Mouse (Mus musculus) adrenal gland, adult (tissue): ENCODE results near the gene Tacc3.
A peak's percentile ranks its signal among the peaks of the same experiment; 100 is the strongest.

Experiments used
- DNase-seq, 2 experiments: peaks; one replicate each; pipeline ENCODE4 v3.0.0; 2022 to 2023; ENCODE audit warnings: low spot score in 1 of 2; ENCODE audit not compliant: inconsistent age in 2 of 2

Gene Tacc3

DNA sequence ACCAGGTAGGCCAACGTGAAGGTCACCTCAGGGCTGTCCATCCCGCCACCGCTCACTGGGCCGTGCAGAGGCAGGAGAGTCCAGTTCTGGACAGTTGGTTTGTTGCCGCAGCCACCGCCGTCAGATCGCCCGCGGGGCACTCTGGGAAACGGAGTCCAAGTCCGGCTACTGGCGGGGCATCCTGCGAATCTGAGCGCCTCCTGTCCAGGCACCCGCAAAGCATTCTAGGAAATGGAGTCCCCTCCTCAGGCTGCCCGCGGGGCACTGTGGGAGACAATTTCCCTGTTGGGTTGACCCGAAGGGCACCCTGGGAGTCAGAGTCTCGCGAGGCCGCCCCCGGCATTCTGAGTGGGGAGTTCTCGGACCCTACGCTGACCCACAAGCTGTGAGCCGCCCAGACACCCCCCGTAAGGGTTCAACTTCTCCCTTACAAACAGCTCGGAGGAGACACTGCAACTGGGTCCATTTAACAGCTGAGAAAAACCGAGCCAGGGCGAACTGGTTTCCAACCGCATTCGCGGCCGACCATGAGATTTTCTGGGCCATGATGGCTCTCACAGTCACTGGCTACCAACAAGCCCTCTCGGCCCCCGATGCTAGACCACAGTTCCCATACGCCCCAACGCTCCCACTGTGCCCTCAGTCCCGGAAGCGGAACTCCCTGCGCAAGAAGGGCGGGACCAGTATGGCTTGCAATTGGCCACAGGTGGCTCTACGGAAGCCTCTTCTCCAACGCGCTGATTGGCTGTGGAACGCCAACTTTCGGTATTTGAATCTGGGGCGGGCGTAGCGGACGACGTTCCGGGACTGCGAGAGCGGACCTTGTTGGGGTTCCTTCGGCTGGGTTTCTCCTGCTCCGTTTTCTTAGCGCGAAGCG is at the start of gene Tacc3, which contains the start of gene Tmem129:
TSS of gene Tacc3 (plus strand) at position 342 of the 877 bp plus-strand sequence.
TSS of gene Tmem129 (minus strand) at position 630 of the 877 bp plus-strand sequence.
- peak; percentile 99 for DNase-seq

DNA sequence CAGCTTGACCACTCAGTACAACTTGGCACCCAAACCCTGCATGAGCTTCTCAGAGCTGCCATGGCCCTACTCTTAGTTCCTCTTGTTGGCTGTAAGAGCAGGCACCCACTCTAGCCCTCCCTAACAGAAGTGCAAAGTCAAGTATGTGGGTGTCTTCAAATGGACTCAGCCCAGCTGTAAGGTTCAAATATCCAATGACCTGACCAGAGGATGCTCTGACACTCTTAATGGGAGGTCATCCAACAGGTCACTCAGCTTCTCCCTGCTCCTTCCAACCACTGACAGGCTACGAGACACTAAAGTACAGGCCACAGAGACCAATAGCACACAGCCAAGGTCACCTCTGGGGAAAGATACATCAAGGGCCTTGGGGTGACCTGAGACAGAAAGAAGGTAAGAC is 48.7 kb upstream of the Tacc3 start:
- DNase-seq = no peak

DNA sequence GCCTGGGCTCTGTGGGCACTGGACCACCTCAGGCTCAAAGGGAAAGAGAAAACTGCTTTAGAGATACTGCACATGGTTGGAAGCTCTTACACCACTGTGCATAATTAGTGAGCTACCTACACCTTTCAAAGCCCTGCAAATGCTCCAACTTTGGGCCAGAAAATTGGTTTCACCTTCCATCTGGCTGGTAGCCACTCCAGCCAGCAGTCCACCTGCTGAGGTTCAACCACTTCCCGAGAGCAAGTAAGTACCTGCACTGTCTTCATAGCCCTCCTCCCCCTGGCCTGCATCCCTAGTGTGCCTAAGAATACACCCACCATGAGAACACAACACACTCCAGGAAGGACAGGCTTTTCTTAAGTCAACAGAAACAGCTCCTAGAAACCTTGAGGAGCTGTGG is 46.1 kb upstream of the Tacc3 start:
- DNase-seq = no peak

DNA sequence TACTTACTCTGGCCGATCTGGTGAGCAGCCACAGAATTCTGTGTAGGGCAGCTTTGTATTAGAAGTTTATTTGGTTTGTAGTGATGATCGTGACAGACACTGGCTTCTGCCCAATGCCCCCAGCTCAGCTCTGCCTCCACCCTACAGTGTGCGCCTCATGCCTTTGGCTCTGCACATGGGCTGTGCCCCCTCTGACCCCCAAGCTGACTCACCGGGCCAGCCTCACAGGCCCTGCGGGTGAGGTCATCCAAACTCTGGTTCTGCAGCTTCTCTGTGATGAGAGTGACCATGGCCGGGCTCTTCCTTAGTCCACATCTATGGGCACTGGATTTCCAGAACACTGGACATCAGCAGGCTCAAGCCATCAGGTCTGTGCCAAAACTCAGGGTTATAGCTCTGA is 43.5 kb upstream of the Tacc3 start:
- DNase-seq = peak; percentile 70 to 83

DNA sequence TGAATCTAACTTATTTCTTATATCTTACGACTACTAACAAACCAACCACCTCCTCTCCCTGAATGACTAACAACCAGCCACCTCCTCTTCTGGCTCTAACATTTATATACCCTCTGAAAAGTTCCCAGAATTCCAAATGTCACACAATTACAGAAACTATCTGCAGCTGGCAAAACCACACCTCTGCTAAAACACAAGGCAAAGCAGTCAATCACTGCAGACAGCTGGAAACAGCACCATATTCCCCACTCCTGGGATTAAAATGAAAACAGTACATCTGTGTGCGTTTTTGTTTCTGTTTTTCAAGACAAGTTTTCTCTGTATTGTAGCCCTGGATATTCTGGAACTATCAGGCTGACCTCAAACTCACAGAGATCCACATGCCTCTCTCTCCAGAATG is 35.3 kb upstream of the Tacc3 start:
- DNase-seq = no peak

DNA sequence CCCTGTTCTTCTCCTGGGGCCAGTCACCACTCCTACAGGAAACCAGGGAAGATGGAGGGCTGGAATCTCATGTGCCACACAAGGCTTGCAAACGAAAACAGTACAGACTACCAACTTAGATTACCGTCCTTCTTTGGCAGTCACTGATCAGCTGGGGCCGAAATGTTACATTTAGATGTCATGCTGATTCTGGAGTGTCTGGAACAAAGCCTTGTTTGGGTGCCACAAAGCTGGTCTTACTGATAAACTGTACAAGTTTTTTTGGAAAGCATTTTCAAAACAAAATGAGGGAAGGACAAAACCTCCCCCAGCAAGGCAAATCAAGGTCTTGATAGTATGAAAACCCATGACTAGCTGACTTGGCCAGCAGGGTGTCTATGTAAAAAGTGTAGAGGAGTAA is 34.2 kb upstream of the Tacc3 start:
- DNase-seq = no peak

DNA sequence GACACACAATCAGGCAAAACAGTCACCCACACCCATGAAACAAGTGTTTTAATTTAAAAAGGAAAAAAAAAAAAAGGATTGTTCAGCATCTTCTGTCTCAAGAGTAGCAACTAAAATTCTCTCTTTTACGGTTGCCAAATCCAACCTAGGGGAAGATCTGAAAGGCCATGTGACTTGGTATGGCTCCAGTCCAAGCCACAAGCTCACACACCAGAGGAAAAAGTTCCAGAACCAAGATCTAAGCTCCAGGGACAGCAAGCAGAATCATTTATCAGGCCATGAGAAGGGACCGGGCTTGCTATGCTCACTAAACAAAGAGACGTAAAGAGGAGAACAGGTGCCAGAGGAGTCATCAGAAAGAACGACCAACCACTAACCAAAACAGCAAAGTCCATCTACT is 30.0 kb upstream of the Tacc3 start:
- peak; percentile 67 to 79 for DNase-seq

DNA sequence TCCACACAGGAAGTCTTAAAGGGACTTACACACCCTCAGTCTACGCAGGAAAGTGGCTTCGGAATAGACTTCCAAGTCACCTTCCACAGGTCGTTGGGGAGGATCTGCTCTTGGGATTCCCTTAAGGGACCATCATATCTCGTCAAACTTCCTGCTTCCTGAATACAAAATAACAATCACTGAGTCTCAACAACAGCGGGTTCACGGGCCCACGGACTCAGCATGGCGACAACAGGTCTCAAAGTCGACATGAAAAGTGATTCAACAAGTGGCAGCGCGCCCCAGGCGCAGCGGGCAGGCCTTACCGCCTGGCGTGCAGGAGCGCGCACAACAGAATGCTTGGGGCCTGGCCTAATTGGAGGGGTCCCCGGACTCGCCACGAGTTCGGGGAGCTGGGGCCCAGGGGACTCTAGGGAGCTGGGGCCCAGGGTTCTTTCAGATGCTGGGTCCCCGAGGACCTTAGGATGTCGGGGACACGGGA is 29.1 kb upstream of the Tacc3 start:
- DNase-seq = peak; percentile 77 to 93

DNA sequence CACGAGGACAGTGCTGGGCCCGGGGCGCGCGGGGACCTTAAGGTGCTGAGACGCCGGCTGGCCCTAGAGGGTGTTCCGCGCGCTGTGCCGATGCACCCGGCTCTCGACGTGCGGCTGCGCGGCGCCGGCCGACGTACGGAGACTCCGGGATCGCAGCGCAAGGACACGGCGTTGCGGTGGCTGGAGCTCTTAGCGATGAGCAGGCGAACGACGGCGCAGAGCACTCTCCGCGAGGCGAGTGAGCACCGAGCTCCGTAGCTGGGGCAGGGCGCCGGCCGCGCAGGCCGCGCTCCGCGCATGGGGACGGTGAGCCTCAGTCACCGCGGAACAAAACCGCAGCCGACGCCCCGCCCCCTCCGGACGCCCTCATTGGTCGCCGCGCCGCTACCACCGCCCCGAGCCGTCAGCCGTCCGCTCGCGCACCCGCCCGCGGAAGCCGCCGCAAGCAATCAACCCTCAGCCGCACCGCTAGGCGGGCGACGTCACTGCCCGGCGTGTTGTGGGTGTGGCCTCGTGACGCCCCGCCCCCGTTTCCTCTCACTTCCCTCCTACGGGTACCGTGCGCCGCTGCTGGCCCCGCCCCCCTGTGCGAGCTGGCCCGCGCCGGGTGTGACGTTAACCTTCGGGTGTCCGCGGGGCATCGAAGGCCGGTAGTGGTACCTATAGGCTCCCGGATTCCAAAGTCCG is 28.5 kb upstream of the Tacc3 start, which contains the start of the genes Fam53a and Gm9903:
TSS of gene Fam53a (minus strand) at position 335 of the 687 bp plus-strand sequence.
TSS of gene Gm9903 (plus strand) at position 625 of the 687 bp plus-strand sequence.
- DNase-seq = peak; percentile 100

DNA sequence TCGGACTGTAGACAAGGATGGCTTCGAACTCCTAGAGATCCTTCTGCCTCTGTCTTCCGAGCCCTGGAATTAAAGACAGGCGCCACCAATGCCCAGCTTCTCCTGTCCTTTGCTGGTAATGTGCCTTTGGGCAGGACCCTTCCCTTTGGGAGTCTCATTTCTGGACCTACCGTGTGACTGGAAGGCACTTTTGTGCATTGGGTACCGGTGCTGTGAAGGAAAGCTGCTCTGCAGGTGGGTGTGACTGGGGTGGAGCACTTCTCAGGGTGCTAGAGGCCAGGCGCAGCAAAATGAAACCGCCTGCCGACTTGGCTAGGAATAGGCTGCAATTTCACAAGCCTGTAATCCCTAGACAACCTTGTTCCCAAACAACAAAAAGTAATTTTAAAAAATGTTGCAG is 27.9 kb upstream of the Tacc3 start:
- peak in 1 of 2 experiments; percentile 54 for DNase-seq

DNA sequence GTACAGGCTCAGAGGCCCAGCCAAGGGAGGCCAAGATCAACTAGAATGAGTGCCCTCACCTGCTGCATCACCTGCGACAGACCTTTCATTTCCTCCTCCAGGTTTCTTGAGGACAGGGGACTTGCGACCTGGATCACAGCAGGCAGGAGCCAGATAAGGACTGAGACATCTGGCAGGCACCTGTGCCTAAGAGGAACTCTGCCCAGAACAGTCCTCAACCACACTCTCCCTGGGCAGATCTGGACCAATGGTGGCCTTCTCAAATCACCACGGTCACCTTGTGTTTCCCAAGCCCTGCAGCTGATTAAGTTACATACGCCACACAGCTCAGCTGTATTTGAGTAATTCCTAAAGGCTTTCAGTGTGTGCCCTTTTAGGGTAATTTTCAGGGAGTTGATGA is 27.3 kb upstream of the Tacc3 start:
- no peak for DNase-seq

DNA sequence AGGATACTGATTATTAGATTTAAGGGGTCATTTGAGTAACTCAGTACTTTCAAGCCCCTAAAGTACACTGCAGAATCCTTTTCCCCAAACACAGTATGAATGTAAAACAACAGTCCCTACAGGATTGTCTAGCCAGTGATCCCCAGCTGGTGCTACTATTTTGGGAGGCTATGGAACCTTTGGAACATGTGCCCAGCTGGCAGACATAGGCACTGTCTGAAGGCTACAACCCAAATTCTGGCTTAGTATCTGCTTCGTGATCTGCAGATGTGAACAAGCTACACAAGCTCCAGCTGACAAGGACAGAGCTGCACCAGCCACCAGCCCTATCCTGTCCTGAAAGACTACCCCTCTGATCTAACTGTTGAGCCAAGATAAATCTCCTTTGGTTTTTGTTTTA is 25.4 kb upstream of the Tacc3 start:
- peak in 1 of 2 experiments; percentile 16 for DNase-seq

DNA sequence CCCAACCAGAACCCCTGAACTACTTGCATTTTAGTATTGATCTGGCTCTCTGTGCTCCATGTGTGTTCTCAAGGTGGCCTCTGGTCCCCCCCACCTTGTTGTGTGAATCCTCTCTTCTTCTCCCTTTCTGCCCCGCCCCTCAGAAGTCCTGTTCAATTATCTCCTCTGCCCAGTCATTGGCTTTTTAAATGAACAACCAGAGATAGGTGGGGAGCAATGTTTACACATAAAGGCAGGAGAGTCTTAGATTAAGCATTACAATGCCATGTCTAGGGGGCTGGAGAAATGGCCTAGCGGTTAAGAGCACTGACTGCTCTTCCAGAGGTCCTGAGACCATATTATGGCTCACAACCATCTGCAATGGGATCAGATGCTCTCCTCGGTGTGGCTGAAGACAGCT is 22.6 kb upstream of the Tacc3 start:
- DNase-seq = peak in 1 of 2 experiments; percentile 14

DNA sequence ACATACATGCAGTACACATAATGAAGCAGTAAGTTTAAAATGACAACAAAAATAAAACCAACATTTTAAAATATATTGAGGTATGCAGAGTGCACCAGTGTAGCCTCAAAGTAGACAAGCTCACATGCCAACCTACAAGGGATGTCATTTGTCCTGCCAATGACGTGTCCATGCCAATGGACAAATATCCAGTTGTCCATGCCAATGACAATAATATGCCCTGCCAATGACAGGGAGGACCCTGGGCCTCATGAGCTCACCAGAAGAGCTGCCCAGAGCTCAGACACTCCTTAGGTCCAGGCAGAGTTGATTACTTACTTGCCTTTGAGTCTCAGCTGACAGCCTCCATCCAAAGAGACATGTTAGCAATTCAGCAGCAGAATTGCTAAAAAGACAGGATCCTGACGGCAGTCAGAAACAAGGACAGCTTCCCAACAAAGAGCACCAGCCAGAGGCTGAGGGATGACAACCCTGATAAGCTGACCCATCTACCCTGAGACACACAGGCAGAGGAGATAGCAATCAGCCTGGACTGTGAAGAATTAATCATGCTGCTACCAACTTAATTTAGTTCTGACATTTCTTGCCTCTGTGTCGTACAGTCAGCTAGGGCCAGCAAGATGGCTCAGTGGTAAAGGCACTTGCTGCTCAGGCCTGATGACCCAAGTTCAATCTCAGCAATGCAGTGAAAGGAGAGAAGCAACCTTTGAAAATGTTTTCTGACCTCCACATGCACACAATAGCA is 20.1 kb upstream of the Tacc3 start:
- peak in 1 of 2 experiments; percentile 21 for DNase-seq

DNA sequence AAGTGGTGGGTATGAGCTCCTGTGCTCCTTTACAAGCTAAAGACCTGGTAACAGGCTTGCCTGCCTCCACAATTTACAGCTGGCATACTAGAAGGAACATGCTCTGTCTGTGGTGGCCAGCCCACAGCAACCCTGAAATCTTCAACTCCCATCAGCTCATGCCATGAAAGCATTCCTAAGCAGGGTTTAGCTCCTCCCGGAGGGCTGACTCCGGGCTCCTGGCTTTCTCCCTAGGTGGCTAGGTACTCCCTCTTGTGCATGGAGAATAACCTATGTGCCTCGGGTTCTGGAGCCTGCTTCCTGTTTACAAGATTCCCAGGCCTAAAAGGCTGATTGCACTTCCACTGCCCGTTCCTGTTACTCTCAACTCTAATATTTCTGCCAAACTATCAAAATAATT is 19.1 kb upstream of the Tacc3 start:
- peak in 1 of 2 experiments; percentile 26 for DNase-seq

DNA sequence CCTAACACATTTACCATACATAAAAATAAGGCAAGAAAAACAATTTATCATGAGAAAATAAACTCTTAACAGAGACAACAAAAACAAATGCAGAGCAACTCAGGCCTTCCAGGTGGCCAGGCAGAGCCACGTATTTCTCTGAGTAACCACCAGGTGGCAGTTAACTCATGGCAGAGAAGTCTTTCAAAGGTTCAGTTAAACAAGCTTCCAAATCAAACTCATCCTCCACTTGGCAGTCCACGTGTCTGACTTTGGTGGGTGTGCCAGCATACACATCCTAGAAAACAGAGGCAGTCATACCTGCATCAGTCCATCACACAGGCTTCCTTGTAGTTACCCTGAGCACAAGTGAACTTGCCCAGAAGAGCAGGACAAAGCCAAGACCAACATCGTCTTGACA is 17.3 kb upstream of the Tacc3 start:
- peak; percentile 34 to 80 for DNase-seq

DNA sequence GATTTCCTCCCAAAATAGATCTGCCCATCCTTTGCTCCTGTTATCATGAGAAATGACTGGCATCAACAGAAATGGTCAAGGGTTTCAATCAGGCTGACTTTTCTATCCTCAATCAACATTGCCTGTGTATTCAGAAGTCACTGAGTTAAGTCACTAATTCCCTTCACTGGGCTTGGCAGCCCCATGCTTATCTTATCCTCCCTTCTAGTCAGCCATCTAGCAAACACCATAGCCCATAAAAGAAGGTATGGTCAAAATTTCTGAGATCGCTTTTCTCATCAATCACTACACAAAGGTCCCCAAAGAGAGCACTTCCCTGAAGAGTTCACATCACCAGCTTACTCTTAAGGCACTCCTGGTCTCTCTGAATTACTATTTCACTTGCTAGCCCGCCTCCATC is 6.9 kb upstream of the Tacc3 start:
- DNase-seq = no peak

DNA sequence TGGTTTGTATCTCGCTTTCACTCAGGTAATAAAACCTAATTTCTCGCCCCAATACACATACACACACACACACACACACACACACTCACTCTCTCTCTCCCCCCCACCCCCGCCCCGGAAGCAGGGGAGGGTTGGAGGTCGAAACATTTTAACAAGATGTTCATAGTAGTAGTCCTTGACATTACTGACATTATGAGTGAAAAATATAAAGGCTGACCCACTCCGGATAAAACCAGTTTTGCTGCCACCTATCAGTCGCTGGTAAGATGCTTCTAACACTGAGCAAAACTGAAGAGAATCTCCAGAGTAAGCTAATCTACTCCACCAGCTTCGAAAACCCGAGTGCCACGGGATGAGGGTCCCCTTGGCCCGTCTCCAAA is 6.4 kb upstream of the Tacc3 start:
- DNase-seq = no peak

DNA sequence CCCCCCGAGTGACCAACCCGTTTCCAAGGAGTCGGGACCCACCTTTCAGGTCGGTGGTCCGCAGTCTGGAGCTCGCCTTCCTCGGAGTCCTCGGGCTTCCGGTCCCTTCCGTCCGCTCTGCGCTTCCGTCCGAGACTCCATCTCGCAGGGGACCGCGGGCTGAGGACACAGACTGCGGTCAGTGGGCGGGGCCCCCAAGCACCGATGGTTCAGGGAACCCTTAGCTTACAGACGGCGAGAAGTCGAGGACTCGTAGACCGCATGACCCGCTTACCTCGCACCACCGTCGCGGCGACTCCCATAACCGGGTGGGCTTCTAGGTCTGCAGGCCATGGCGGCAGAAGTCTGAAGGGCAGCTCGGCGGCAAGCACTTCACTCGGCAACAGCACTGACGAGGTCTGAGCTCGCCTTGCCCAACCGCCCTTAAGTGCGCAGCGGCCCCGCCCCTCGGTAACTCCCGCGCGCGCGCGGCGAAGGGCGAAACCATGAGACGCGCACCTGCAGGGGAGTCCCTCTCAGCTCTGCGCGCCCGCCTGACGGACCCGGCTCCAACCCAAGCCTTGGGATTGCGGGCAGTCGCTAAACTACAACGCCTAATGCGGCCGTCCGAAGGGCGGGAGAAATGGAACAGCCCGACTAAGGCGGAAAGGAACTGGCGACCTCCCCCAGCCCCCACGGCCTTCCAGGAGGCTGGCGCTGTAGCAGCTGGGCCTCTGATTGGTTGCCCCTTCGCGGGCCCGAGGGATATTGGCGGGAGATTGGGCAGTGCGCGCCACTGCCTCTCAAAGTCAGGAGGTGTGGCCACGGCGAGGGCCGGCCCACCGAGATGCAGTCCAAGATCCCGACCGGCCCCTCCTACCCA is 5.8 kb upstream of the Tacc3 start, which contains the start of gene Slbp:
TSS of gene Slbp (minus strand) at position 654 of the 862 bp plus-strand sequence.
- peak; percentile 98 to 99 for DNase-seq

DNA sequence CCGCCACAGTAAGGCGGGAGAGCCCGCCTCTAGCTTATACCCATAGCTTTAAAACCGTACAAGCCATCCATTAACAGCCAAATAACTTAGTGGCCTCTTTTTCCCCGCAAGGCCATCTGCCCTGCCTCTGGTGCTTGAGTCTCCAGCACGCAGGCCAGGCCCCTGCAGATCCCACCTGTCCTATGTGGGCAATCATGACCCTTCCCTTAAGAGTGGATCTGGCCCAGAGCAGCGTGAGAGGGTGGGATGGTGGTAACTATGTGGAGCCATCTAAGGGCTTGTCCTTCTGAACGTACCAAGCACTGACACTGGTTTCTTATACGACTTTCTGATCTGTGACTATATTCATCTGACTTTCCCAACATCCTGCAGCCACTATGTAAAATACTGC is 5.2 kb upstream of the Tacc3 start:
- DNase-seq = no peak
